Mouse (Mus musculus) thymus, postnatal 25 days (tissue): ENCODE results near the gene Prkag3.
A peak's percentile ranks its signal among the peaks of the same experiment; 100 is the strongest.

Experiments
- DNase-seq: peaks from one replicate; pipeline ENCODE4 v3.0.0; 2022

Gene Prkag3

DNA sequence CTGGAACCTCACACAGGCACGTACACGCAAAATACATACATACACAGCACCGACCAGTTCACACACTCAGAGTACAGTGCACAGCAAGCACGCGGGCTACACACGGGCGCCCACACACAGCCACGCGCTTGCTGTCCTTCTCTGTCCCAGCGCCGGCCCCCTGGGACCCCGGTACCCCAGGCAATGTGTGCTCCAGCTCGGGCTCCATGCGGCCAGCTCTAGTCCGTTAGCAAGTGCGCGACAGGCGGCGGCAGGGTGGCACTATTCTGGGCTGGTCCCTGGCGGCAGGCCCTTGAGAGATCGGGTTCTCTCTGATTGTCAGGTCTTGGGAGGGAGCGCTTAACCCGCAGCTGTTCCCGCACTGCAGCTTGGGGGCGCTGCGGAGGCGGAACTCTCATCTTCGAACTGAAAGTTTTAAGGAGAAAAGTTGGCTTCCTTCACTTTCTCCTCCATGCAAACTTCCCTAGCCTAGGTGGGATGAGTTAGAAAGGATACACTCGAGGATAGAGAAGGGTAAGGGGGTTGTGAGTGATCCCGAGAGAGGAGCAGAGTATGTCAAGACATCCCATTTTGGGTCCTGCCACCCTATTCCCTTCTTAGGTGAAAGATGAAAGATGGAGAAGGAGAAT, at the start of gene Prkag3:
TSS of gene Prkag3 (minus strand) at position 579 of the 629 bp plus-strand sequence.
- peak; percentile 53 for DNase-seq

DNA sequence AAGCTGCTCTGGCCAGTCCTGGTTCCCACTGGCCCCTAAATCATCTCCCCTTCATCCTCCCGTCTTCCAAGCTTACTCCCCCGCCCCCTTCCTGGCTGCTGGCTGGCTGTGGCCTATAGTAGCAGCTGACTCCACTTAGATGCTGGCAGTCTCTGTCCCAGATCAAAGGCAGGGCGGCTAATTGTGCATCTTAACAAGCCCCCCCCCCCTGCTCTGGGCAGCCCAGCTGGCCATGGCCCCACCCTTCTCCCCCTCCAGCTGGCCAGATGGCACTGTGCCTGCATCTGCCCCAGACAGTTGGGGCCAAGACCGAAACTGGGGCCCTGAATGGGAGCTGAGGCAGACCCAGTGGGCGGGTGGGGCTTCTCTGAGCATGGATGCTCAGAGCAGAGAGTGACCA, 48.4 kb upstream of the Prkag3 start:
- DNase-seq: no peak

DNA sequence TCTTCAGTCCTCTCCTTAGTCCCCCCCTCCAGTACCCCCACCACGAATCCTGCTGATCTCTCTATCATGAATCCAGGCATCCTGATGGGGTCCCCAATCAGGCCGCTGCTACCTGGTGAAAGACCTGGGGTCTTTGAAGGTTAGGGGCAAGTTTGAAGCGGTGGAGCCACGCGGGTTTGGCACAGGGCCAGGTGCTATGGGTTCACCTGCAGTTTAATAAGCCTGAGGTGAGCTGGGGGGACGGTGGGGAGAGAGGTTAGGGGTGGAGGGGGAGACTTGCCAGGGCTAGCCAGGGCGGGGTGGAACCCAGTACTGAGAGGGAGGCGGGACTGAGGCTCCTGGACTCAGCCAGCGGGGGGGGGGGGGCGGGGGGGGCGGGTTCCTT, 46.1 kb upstream of the Prkag3 start:
- DNase-seq: no peak

DNA sequence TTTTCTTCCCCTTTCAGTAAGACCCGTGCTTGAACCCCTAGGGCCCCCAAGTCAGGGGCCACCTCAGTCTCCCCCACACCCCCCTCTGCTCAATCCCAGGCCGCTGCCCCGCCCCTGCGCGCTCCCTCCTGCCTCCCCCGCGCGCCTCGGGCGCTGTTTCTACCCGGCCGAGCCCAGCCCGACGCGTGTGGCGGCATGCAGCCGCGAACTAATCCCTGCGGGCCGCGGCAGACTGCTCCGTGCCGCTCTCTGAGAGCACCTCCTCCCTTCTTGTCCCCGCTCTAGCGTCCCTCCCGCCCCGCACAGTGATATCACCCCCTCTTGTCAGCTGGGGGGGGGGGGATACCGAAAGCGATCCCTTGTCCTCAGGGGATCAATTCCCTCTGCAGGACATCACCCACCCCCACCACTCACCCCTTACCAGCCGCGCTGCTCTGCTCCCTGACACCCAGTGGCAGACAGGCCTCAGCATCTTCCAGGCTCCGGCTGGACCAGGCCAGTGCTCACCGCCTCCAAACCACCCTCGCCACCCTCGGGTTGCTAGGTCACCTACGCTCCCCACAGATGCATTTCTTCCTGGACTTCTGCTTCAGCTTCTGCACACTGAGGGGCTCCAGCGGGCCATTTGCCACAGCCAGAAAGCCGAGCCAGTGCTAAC, 45.6 kb upstream of the Prkag3 start:
- no peak for DNase-seq

DNA sequence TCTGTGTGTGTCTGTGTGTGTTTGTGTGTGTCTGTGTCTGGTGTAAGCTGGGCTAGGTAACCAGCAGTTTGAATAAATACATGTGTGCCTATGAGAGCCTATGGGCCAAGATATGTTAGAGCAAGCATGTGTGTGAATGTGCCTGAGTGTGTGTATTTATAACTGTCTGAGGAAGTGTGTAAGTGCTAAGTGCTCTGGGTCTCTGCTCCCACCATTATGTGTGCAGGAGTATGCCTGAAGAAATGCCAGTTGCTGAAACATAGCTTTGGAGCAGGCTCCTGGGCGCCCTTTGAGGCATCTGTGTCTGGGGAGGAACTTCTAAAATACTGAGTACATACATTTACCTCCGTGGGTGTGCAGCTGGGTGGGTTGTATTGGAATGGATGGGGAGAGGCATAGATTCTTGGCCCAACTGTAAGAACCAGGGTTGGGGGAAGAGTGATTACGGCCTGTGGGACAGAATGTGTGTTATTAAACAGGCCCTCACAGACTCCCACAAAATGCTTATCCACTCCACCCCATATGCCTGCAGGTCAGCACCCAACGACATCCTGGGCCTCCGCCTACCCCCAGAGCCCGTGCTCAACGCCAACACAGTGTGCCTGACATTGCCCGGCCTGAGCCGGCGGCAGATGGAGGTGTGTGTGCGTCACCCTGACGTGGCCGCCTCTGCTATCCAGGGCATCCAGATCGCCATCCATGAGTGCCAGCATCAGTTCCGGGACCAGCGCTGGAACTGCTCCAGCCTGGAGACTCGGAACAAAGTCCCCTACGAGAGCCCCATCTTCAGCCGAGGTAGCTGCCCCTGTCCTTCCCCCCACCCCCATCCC, 44.0 kb upstream of the Prkag3 start:
- DNase-seq: no peak

DNA sequence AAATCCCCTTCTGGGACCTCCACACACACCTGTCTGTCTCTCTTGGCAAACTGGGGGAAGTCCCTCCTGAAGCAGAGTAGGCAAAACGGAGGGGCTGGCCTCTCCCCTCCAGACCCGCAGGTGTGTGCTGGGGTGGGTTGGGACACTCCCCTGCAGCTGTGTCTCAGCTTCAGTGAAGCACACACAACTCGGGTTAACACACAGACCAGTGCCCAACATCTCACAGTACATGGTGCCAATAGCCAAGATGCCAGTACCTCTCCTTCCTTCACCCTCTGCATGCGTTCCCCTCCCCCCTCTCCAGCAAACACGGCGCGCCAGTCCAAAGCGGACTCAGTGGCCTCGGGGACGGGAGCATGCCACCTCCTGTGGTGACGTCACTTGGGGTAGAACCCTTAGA, 42.2 kb upstream of the Prkag3 start, which contains the start of gene Wnt10a:
TSS of gene Wnt10a (plus strand) at position 268 of the 400 bp plus-strand sequence.
- DNase-seq: no peak

DNA sequence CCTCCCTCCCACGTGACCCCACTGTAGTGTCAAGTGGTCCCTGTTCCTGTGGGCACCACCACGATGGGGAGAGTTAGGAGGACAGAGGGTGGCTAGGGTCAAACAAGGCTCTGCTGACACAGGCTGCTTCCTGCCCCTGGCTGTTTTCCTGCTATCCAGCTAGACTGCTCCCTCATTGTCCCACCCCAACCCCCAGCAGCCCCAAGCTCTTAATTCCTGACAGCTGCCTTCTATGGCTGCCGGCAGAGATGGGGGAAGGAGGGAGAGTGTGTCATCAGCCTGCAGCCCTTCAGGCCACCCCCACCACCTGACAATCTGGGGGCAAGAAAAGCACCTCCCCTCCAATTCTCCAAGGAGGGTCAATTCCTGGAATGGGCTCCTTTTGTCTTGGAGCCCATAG, 41.1 kb upstream of the Prkag3 start:
- DNase-seq: no peak

DNA sequence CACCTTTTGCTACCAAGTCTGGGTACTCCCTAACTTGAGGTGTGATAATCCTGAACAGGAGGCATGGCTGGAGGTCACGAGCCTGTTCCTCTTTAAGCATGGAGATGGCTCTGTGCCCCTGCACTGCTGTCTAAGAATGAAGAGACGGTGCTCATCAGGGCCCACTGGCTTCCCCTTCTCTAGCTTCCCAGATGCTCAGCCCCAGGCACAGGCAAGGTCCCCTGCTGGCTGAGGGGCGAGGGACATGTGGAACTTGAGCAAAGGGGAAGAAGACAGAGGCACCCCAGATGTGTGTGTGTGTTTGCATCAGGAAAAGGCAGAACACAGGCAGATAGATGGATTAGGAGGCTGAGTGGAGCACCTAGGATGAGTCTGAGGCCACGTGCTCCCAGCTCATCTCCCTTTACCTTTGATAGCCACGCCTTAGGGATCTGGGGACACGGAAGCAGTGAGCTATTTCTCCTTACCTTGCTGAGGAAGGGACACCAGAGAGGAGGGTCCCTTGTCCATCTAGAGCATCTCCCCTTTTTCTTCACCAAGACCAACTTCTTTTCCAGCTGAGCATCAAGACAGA, 39.7 kb upstream of the Prkag3 start:
- DNase-seq: no peak

DNA sequence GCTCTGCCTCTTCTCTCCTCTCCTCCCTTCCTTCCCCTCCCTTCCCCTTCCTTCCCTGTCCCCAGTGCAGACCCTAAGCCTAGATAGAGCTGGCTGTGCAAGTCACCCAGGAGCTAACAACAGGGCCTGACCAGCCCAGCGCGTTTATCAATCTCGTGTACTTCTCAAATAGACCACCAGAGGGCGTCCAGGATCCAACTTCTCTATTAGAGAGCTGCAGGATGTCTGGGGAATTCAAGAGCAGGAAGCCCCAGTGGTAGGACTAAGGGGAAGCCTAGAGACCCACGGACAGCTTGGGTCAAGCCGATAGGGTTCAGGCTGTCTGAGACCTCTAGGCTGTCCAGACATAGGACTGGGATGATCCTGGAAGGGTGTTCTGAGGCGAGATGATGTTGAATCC, 38.8 kb upstream of the Prkag3 start:
- peak; percentile 72 for DNase-seq

DNA sequence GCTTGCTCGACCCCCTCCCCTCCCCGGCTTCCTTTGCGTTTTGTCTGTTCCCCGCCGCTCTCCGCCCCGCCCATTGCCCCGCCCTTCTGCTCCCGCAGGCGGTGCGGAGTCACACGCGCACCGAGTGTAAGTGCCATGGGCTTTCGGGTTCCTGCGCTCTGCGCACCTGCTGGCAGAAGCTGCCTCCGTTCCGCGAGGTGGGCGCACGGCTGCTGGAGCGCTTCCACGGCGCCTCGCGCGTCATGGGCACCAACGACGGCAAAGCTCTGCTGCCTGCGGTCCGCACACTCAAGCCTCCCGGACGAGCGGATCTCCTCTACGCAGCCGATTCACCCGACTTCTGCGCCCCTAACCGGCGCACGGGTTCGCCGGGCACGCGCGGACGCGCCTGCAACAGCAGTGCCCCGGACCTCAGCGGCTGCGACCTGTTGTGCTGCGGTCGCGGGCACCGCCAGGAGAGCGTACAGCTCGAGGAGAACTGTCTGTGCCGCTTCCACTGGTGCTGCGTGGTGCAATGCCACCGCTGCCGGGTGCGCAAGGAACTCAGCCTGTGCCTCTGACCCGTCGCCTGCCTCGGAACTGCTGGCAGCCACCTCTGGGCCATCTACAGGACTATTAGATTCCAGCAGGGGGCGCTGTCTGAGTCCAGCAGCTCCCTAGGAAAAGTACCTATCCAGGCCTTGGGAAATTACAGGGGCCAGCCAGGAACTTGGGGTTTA, 35.2 kb upstream of the Prkag3 start:
- no peak for DNase-seq

DNA sequence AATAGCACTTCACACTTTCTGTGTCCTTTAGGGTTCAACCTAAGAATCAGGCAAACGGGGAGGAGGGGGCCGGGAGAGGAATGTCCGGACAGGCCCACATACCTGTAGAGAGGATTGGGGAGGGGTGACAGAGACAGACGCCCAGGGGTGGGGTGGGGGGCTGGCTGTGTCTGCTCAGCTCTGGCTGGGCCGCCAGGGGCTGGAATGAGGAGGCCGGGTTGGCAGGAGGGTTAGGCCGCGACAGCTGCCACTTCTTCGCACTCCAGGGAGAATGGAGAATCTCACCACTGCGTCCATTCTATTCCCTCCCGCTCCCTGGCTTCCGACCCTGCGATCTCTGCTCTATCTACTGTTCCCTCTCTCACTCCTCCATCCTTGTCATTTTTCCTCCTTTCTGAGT, 34.5 kb upstream of the Prkag3 start:
- DNase-seq: no peak

DNA sequence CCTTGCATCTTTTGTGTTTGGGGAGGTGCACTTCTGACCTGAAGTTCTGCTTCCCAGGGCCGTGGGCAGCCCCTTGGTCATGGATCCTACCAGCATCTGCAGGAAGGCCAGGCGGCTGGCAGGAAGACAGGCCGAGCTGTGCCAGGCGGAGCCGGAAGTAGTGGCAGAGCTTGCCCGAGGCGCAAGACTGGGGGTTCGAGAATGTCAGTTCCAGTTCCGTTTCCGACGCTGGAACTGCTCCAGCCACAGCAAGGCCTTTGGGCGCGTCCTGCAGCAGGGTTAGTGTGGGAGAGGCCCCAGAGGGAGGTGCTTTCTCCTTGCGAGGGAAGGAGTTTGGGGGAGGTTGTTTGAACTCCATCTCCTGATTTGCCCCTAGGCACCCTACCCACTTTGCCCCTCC, 33.0 kb upstream of the Prkag3 start:
- no peak for DNase-seq

DNA sequence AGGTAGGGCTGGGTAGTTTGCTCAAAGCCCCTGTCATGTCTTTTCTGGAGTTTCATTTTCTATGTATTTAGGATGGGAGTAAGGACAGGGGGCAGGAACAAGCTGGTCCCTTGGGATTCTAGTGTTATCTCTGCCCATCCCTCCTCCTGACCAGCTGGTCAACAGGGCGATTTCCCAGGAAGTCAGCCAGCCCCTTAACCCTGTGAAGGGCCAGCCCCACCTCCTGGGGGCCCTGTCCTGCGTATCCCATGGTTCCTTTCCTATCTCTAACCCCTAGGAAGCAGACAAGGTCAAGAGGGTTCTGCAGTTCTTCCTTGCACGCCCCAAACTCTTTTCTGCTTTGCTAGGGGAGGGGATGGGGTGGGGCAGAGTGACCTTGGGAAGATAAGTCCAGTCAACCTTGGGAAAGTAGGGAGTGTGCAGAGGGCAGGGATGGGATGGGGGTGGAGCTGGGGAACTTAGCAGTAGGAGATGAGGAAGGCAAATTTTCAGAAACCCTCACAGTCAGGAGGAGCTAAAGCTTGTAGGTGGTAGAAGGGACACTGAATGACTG, 30.0 kb upstream of the Prkag3 start:
- no peak for DNase-seq

DNA sequence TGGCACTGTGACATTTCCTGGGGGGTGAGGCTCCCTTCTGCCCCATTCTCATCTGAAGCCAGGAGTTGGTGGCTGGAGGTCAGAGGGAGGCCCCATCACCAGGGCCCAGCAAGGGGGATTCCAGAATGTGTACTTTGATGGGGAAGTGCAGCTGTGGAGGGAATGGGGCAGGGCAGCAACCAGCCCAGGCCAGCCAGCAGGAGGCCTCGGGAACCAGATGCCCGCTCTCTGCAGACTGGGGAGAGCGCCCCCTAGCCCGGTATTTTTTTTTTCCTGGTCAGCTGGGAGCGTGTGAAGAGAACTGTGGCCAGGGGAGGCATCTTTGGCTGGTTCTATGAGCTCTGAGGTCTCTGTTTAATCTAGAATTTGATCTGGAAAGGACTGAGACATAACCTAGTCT, 26.8 kb upstream of the Prkag3 start:
- no peak for DNase-seq

DNA sequence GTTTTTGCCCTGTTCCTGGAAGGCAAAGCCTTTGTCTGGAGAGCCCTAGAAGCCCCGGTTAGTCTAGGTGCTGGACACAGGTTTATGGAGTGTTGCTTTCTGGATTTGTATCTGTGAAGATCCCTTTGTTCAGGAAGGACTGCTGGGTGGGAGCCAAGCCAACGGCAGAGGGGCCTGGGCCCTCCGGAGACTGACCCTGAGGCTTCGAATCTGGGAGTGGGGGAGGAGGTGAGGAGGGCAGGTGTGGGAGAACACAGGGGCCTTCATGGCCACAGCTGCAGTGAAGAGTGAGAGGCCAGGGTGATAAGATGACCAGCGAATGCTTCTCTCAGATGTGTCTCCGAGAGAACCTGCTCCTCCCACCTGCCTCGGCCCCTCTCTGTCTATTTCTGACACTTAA, 25.0 kb upstream of the Prkag3 start:
- DNase-seq: no peak

DNA sequence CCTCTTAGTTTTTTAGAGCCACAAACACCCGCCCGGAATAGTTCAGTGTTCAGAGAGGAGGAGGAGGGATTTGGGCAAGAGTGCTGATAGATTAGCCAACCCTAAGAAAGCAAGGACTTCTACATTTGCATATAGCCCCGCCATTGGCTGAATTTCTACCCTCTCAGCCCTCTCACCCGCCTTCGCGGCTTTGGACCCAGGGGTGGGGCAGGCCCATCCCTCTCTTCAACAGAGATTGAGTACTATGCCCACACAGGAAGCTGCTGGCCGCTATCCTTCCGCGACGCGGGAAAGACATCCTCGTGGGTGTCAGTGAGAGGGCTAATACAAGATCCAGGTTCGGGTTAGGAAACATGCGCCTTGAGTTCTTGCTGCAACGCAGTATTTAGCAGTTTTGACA, 24.1 kb upstream of the Prkag3 start:
- peak; percentile 69 for DNase-seq

DNA sequence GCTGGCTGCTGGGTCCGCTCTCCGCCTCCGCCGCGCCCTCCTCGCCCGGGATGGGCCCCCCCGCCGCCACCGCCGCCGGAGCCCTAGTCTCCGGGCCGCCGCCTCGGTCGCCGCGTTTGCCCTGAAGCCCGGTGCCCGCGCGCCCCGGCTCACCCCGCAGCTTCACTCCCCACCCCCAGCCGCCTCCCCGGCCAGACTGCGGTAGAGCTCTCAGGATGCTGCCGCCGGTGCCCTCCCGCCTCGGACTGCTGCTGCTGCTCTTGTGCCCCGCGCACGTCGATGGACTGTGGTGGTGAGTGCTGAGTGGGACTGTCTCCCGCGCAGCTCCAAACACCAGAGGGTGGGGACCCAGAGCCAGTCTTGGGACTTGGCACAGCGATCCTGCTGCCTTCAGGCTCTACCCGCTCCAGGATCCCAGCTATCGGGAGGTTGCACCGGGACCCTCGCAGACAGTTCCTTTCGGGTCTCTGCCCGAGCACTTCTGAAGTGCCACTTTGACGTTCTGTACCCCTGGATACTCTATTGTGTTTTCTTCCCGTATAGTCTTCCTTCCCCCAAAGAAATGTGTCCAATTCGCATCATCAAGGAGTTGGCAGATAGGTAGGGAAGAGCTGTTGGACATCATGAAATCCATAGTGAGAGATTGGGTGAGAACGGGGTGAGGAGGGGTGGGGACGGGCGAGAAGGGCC, 23.1 kb upstream of the Prkag3 start:
- no peak for DNase-seq

DNA sequence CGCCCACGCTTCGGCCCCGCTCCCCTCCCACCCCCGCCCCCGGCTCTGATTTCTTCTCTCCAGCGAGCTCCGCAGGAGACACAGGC, 22.7 kb upstream of the Prkag3 start, which contains the start of gene Wnt6:
TSS of gene Wnt6 (plus strand) at position 48 of the 86 bp plus-strand sequence.
- DNase-seq: no peak

DNA sequence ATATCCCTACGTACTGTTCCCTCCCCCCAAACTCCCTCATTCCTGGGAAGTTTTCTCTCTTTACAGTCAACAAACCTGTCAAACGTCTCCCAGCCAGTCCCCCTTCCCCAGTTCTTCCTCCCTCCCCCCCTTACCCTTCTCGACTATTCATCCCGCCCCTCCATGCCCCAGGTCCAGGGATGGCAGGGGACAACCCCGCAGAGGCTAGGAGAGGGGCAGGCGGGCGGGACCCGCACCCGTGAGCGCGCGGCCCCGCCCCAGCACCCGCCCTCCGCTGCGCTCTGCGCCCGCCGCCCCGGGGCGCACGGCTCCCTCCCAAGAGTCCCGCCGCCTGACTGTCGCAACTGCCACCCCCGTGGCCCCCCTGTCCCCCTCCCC, 22.4 kb upstream of the Prkag3 start:
- no peak for DNase-seq

DNA sequence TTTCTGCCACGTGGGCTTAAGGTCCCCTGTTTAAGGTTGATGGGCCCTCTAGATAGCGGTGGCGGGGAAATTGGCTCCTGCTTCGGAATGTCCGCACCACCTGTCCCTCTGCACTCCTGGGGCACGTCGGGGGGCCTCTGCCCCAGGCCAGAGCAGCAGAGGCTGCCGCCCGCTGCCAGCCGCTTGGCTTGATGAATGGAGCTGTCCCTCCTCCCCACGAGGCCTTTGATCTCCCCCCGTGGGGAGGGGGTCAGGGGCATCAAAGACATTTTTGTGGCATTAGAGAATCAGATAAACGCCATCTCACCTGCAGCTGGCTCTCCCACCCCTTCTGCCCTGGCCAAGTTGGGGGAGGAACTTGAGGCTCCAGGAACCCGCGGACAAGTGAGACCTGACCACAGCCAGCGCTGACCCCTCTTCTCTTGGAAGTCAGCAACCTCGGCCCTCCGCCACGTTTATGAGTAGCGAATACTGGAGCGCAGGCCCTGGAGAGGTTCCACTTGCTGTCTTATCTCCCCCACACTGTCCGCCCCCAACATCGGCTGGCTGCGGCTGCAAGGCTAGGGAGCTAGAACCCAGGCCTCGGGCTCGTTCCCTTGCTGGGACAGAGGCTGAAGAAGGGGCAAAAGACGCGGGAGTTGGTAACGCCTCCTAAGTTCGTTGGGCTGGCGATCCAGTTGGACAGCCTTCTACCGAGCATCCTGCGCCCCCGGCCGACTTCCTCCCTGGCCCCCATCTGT, 21.9 kb upstream of the Prkag3 start:
- no peak for DNase-seq

DNA sequence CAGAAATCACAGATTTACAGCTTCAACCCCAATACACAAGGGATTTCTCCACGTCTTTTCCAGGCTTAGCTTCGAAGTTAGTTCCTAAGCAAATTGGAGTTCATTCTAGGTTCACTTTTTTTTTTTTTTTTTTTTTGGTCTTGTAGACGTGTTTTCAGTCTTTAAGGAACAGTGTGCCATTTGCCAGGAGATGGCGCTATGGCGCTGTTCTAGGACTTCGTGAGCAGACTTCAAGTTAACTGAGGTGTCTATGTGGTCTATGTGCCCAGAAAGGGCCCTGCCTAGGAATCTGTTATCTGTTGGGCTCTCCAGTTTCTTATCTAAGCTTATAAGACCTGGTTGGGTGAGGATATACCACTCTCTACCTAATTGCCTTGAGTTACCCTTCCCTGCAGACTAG, 14.1 kb upstream of the Prkag3 start:
- peak; percentile 68 for DNase-seq

DNA sequence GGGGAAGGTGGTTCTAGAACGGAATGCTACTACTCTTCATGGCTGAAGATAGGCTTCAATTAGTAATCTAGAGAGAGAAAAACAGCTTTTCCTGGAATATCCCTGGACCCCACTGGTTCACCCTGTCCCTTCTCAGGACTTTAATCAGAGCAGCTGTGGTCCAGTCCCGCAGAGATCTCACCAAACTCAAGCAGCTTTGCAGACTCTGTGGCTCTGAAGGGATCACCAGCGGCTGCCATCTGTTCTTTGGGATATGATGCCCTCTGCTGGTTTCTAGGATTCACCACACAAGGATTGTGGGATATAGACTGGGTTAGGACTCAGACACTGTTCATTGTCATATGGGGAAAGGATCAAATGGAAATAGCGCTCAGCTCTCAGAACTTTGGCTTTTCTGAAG, 10.8 kb upstream of the Prkag3 start:
- no peak for DNase-seq
